Mouse (Mus musculus) left cerebral cortex, adult 18-20 months (tissue): Measurements from ENCODE around the gene Capn5. TPM values are rescaled to one million over a fixed set of nuclear protein-coding genes. Genes with fewer than 3 reads are reported as not detected.
"Not testable (repeated sequence)": the region's sequence is repeated elsewhere in the genome, so short reads cannot be mapped to it uniquely, and the experiment has no call there.

Experiments
- DNase-seq, 2 experiments: peaks; one replicate each; pipeline ENCODE4 v3.0.0; 2021 to 2022; ENCODE audit warnings: low spot score in 2 of 2, mixed read lengths in 1 of 2
- long read RNA-seq, 2 experiments: library from polyadenylated mRNA; stranded (forward); transcript quantifications; one replicate each; pipeline ENCODE4 v2.0.0; 2021
- total RNA-seq, 2 experiments: library from RNA; stranded (reverse); gene quantifications; 2 replicates each; pipeline ENCODE4 v1.2.3; 2021

Gene Capn5
- 10 to 100 TPM; 30.4 to 35.0 TPM for total RNA-seq
- long read RNA-seq, experiment 1, full-length matches to known transcripts = 24 of 33 reads
- long read RNA-seq, experiment 1, partial matches to known transcripts = 1 of 33 reads
- long read RNA-seq, experiment 1, other reads (novel, unspliced or antisense) = 8 of 33 reads
- long read RNA-seq, experiment 2, full-length matches to known transcripts = 7 of 13 reads
- long read RNA-seq, experiment 2, partial matches to known transcripts = 1 of 13 reads
- long read RNA-seq, experiment 2, other reads (novel, unspliced or antisense) = 5 of 13 reads

DNA sequence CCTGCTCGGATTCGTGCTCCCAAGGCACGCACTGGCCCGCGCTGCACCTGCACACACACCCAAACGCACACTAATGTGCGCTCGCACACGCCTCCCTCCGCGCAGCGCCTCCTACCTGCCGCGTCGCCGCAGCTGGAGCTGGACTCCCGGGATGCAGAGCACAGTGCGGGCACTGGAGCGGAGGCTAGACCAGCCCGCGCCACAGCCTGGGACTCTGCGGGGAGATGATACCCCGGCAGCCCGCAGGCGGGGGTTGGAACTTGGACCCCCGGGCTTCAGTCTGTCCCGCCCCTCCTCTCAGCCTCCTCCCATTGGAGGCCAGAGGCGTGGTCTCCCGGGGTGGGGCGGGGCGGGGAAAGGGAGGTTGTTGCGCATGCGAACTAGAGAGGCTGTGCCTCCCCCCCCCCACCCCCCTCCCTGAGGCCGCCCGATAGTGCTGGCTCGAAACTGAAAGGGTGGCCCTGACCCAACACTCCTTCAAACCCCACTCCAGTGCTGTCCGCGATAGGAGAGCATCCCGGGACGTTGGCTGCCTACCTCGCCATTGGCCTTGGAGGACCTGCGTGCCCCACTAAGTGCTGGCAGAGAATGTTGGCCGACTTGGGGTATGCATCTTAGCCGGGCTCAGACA, at the start of gene Capn5:
Capn5 (minus strand) TSS at position 346 of the 631 bp plus-strand sequence.
- peak; percentile 45 to 61 for DNase-seq

- no peak for DNase-seq
Measured at GRCm38 (mm10) chr7:98223796-98224195, 45.7 kb upstream of the Capn5 start.

GRCm38 (mm10) chr7:98216713-98217112, 38.6 kb upstream of the Capn5 start:
- no peak for DNase-seq

DNA sequence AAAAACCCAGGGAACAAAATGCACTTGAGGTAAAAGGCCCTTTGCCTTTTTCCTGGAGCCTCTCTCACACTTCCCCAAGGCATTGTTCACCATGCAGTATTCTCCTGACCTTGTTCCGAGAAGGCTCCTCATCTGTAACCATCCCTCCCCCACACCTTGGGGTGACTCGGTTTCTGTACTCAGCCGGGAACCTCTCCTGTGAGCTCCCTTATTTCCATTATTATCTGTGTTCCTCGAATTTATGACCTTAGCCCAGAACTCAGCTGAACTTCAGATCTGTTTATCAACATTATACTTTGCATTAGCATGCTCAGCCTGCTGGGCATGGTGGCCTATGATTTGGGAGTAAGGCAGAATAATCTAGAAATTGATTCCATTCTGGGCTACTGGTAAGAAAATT, 24.9 kb upstream of the Capn5 start:
- no peak for DNase-seq

DNA sequence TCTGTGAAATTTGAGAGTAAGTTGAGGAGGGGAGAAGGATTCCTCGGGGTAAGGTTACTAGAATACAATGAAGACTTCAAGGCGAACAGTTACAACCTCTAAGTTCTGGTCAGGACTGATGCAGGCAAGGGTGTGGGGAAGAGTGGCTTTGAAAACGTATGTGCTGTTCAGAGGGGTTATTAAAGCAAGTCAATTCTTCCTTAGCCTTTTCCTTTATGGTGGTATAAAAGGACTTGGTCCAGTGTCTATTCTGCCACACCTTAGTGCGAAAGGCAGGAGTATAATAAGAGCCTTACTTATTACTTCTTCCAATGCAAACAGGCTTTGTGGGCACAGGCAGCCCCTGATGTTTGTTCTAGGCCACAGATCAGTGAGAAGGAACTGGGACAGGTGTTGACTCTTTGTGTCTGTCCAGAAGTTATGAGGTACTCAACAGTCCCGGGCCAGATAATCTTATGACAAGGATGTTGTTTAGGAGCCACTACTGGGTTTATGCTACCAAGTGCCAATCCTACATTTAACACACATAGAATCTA, 23.5 kb upstream of the Capn5 start:
- no peak for DNase-seq

- no peak for DNase-seq
Measured at GRCm38 (mm10) chr7:98200396-98200795, 22.3 kb upstream of the Capn5 start.

GRCm38 (mm10) chr7:98199381-98199780, 21.3 kb upstream of the Capn5 start, which contains the start of gene B3gnt6:
B3gnt6 (minus strand) TSS chr7:98199481.
- no peak for DNase-seq

GRCm38 (mm10) chr7:98195151-98195801, 17.2 kb upstream of the Capn5 start:
- no peak for DNase-seq

GRCm38 (mm10) chr7:98194026-98194792, 16.1 kb upstream of the Capn5 start:
- DNase-seq = peak; percentile 42 to 45

GRCm38 (mm10) chr7:98193515-98194025, 15.5 kb upstream of the Capn5 start:
- peak in 1 of 2 experiments; percentile 25 for DNase-seq

- no peak for DNase-seq
Measured at GRCm38 (mm10) chr7:98191571-98192250, 13.6 kb upstream of the Capn5 start.

- no peak for DNase-seq
Measured at GRCm38 (mm10) chr7:98190578-98190977, 12.5 kb upstream of the Capn5 start.

GRCm38 (mm10) chr7:98189745-98190144, 11.7 kb upstream of the Capn5 start:
- DNase-seq = no peak

DNA sequence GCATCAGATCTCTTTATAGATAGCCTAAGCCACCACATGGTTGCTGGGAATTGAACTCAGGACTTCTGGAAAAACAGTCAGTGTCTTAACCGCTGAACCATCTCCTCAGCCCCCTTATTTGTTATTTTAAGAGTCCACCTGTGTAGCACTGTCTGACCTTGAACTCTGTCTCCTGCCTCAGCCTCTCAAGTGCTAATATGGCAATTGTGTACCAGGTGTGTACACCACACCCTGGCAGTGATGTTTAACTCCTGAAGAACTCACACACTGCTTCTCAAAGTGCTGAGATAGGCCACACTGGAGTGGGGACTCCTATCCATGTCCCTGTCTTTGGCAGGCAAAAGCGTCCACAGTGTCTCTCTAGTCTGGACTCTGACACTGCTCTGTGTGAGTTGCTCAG, 10.6 kb upstream of the Capn5 start:
- no peak for DNase-seq

DNA sequence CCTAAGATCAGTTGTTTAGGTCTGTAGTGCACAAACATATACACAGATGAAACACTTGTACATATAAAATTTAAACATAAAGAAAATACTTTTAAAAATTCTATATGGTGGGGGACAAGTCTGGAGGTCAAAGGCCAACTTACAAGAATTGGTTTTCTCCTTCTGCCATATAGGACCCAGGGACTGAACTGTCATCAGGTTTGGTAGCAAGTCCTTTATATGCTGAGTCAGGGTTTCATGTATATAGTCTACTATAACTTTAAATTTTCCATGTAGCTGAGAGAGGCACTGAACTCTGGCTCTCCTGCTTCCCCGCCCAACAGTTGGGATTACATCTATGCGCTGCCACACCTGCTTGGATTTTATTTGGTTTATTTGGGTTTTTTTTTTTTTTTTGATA, 10.2 kb upstream of the Capn5 start:
- DNase-seq = no peak

DNA sequence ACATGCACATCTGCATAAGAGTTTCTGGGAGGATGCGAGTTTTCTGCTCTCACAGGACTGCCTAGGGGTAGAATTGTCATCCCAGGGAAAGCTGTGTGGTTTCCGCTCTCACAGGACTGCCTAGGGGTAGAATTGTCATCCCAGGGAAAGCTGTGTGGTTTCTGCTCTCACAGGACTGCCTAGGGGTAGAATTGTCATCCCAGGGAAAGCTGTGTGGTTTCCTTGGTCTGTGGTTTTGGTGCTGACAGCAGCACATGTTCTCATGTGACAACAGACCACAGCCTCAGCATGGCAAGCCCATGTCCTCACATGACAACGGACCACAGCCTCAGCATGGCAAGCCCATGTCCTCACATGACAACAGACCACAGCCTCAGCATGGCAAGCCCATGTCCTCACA, 9.3 kb upstream of the Capn5 start:
- not testable (repeated sequence) for DNase-seq

DNA sequence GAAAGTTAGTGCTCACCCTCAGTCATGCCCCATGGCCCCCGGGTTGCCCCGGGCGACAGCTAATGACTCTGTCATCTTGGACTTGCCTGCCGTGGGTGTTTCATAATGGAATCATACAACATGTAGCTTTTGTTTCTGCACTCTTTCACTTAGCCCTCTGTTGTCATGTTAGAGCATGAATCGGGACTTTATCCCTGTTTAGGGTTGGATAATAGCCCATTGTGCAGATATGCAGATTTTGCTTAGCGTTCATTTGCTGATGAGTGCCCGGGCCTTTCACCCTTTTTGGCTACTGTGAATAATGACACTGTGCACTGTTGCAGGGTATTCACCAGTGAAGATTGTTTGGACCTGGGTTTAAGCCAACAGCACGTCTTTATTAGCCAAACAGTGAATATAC, 8.6 kb upstream of the Capn5 start:
- DNase-seq = no peak

- no peak for DNase-seq
Measured at GRCm38 (mm10) chr7:98185326-98185725, 7.3 kb upstream of the Capn5 start.

- DNase-seq = no peak
Measured at GRCm38 (mm10) chr7:98178560-98179231, 622 bp upstream of the Capn5 start.

DNA sequence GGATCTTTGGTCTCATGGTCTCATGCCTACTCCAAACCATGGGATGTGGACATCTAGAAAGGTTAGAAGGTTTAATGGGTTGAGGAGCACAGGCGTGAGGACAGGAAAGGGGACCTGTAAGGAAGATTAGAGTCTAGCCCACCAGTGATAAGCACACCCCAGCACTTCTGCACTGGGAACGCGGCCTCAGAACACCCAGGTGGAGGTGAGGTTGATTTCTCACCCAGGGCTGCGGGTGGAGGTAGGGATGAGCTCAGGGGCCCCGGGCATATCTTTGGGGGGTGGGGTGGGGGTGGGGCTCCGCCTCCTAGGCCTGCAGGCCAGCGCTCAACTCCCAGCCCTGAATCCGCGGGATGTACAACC, 527 bp downstream of the Capn5 start:
- no peak for DNase-seq
